Mouse (Mus musculus): Measurements from ENCODE around the gene Smg9. TPM values are rescaled to one million over a fixed set of nuclear protein-coding genes. Genes with fewer than 3 reads are reported as not detected.

Smg9 gene
- total RNA-seq, 2 experiments from 2014 or later: 25.6 to 32.3 TPM

GRCm38 (mm10) chr7:24441785-24442184 lies 42.4 kb downstream of the Smg9 start:
- DNase-seq (ENCODE audit: low spot score in 2 of 2): peak in 1 of 2 experiments; percentile 50

- no peak for DNase-seq (ENCODE audit: low spot score in 2 of 2)
These were observed 42.9 kb downstream of the Smg9 start for GRCm38 (mm10) chr7:24442313-24442712.

GRCm38 (mm10) chr7:24445266-24445926 lies 46.0 kb downstream of the Smg9 start:
- no peak for DNase-seq (ENCODE audit: low spot score in 2 of 2)

GRCm38 (mm10) chr7:24446697-24447340 lies 47.4 kb downstream of the Smg9 start:
- no peak for DNase-seq (ENCODE audit: low spot score in 2 of 2)

- no peak for DNase-seq (ENCODE audit: low spot score in 2 of 2)
These were observed 49.5 kb downstream of the Smg9 start for GRCm38 (mm10) chr7:24448782-24449517.

GRCm38 (mm10) chr7:24450585-24451017 lies 51.2 kb downstream of the Smg9 start:
- DNase-seq (ENCODE audit: low spot score in 2 of 2): no peak

GRCm38 (mm10) chr7:24451855-24452311 lies 52.5 kb downstream of the Smg9 start, which contains the start of gene Irgc1:
Gene Irgc1 (minus strand): TSS chr7:24452297.
- no peak for DNase-seq (ENCODE audit: low spot score in 2 of 2)

- no peak for DNase-seq (ENCODE audit: low spot score in 2 of 2)
These were observed 54.8 kb downstream of the Smg9 start for GRCm38 (mm10) chr7:24454199-24454598.

GRCm38 (mm10) chr7:24455726-24456125 lies 56.3 kb downstream of the Smg9 start:
- DNase-seq (ENCODE audit: low spot score in 2 of 2): no peak

- no peak for DNase-seq (ENCODE audit: low spot score in 2 of 2)
These were observed 58.4 kb downstream of the Smg9 start for GRCm38 (mm10) chr7:24457726-24458370.

GRCm38 (mm10) chr7:24459440-24459839 lies 60.0 kb downstream of the Smg9 start:
- no peak for DNase-seq (ENCODE audit: low spot score in 2 of 2)

- DNase-seq (ENCODE audit: low spot score in 2 of 2): no peak
These were observed 60.4 kb downstream of the Smg9 start for GRCm38 (mm10) chr7:24459843-24460242.

GRCm38 (mm10) chr7:24461376-24462051 lies 62.1 kb downstream of the Smg9 start:
- no peak for DNase-seq (ENCODE audit: low spot score in 2 of 2)

GRCm38 (mm10) chr7:24462388-24463319 lies 63.2 kb downstream of the Smg9 start, which contains the start of gene Plaur:
Gene Plaur (plus strand): TSS chr7:24462484.
- DNase-seq (ENCODE audit: low spot score in 2 of 2): no peak

GRCm38 (mm10) chr7:24466835-24467234 lies 67.4 kb downstream of the Smg9 start:
- no peak for DNase-seq (ENCODE audit: low spot score in 2 of 2)

- no peak for DNase-seq (ENCODE audit: low spot score in 2 of 2)
These were observed 68.5 kb downstream of the Smg9 start for GRCm38 (mm10) chr7:24467886-24468285.

- DNase-seq (ENCODE audit: low spot score in 2 of 2): no peak
These were observed 69.7 kb downstream of the Smg9 start for GRCm38 (mm10) chr7:24469126-24469525.

- DNase-seq (ENCODE audit: low spot score in 2 of 2): no peak
These were observed 70.9 kb downstream of the Smg9 start for GRCm38 (mm10) chr7:24470356-24470755.
